Mouse (Mus musculus) liver, embryonic 13.5 days (tissue): Measurements from ENCODE around the gene Nsg1. TPM values are rescaled to one million over a fixed set of nuclear protein-coding genes. Genes with fewer than 3 reads are reported as not detected.

ENCODE experiments used
- ATAC-seq: fragments of 200-750 bp; cut with Nextera tagmentation; 2 replicates; pipeline ENCODE4 v1.8.0; 2017; ENCODE audit warnings: low read depth, mild to moderate bottlenecking, moderate number of reproducible peaks, moderate library complexity
- DNase-seq: peaks from one replicate; pipeline ENCODE4 v3.0.0; 2022
- H3K27ac ChIP-seq: fragments of 300-500 bp; sonication (generic); 2 replicates; pipeline ENCODE4 v1.5.1; 2015; ENCODE audit warnings: moderate library complexity, mild to moderate bottlenecking, inconsistent platforms
- H3K27me3 ChIP-seq: fragments of 300-500 bp; sonication (generic); 2 replicates; pipeline ENCODE4 v1.6.1; 2015; ENCODE audit warnings: mild to moderate bottlenecking, inconsistent platforms
- H3K36me3 ChIP-seq: fragments of 300-500 bp; sonication (generic); 2 replicates; pipeline ENCODE4 v1.6.1; 2015; ENCODE audit warnings: mild to moderate bottlenecking, inconsistent platforms
- H3K4me1 ChIP-seq: fragments of 300-500 bp; sonication (generic); replicated peaks from 2 replicates; pipeline ENCODE4 v1.6.1; 2015; ENCODE audit warnings: inconsistent platforms
- H3K4me2 ChIP-seq: fragments of 300-500 bp; sonication (generic); 2 replicates; pipeline ENCODE4 v1.6.1; 2015; ENCODE audit warnings: inconsistent platforms, mild to moderate bottlenecking, moderate library complexity
- H3K4me3 ChIP-seq: fragments of 300-500 bp; sonication (generic); replicated peaks from 2 replicates; pipeline ENCODE4 v1.5.1; 2015; ENCODE audit warnings: mild to moderate bottlenecking, inconsistent platforms
- H3K9ac ChIP-seq: fragments of 300-500 bp; sonication (generic); 2 replicates; pipeline ENCODE4 v1.6.1; 2015; ENCODE audit warnings: mild to moderate bottlenecking, inconsistent platforms
- H3K9me3 ChIP-seq: fragments of 300-500 bp; sonication (generic); replicated peaks from 2 replicates; pipeline ENCODE4 v1.6.1; 2016; ENCODE audit warnings: inconsistent platforms
- WGBS: fragments of 180-500 bp; shearing (Covaris S2); methylation state at CpG from one replicate; pipeline ENCODE4 v1.1.7; 2015; ENCODE audit not compliant: insufficient replicate concordance; 5-methylcytosine and 5-hydroxymethylcytosine counted together
- polyA plus RNA-seq: library from polyadenylated mRNA; unstranded; fragments of >200 nt; fragmentation: Nextera tagmentation; extraction: Ambion mirVana; gene quantifications from 2 replicates; pipeline ENCODE4 v1.2.1, GENCODE M21; 2015

Nsg1 gene
- polyA plus RNA-seq, 1 experiment from 2014 or later: 4.6 TPM

DNA sequence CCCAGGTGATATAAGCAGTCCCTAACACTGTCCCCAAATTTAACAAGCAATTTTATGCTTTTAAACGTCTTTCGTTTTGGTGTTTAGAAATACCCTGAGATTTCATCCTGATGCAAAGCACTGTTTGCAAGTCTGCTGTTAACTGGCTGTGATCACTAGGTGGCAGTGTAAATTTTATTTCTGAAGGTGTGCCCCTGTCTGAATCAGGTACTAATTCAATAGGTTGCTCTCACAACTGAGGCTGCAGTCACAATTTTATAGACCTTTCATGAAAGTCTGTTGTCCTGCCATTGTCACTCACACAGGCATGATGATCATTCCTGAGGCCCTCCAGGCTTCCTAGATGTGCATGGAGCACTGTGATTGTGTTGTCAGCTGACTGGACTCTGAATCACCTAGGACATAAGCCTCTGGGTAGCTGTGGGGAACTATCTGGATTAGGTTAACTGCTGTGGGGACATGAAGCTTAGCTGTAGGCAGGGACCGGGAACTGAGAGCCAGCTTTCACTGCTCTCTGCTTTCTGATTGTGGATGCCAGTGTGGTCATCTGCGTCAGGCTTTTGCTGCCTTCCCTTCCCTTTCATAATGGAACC, 62.1 kb downstream of the Nsg1 start:
- no peak overlapping the region for H3K27ac ChIP-seq
- no peaks in the 10 kb centered on the region for H3K36me3 ChIP-seq
- ATAC-seq: no peak
- no peaks in the 10 kb centered on the region for H3K27me3 ChIP-seq
- no peaks in the 10 kb centered on the region for H3K4me1 ChIP-seq
- no peak overlapping the region for H3K9ac ChIP-seq
- no peak for DNase-seq
- H3K9me3 ChIP-seq: no peaks in the 10 kb centered on the region
- H3K4me3 ChIP-seq: no peak overlapping the region
- H3K4me2 ChIP-seq: no peak overlapping the region
- WGBS: 59% methylated on average over 4 of the region's 4 CpGs

DNA sequence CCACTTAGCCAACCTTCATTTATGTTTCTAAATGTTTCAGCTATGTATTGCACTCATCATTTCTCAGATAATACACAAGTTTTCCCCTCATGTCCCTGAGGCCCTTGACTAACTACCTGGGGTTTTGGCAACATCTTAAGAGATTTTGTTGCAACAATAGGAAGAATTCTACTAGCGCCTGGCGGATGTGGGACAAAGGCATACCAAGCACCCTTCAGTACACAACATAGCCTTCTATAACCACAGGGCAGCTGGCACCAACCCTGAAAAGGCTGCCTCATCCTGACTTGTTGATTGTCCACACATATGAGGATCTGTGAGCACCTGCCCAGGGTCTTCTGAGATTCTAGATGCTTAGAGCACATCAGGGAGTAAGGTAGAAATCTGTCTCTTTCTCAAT, 65.4 kb downstream of the Nsg1 start:
- WGBS: 75% methylated on average over 2 of the region's 2 CpGs
- Histone ChIP-seq H3K27ac (no peak overlapping the region), H3K4me3 (no peak overlapping the region), H3K4me2 (no peak overlapping the region), H3K36me3 (no peaks in the 10 kb centered on the region), H3K9ac (no peak overlapping the region), H3K27me3 (no peaks in the 10 kb centered on the region), H3K4me1 (no peaks in the 10 kb centered on the region), H3K9me3 (no peaks in the 10 kb centered on the region)
- DNase-seq: no peak
- no peak for ATAC-seq

DNA sequence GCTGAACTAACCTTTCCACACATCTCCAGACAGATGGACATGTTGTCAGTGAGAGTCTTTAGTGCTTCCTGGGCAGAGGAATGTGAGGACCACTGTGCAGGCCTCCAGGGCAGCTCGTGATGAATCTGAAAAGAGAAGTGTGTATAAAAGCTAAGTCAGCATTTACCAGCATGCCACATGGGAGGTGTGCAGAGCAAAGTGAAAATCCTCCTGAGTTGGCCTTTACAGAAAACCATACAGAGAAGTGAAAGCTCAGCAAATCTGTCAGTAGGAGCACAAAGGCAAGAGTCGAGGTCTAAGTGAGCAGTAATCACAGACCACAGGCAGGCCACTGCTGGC, 67.8 kb downstream of the Nsg1 start:
- H3K27ac ChIP-seq: no peak overlapping the region
- no peak overlapping the region for H3K9ac ChIP-seq
- H3K4me1 ChIP-seq: no peaks in the 10 kb centered on the region
- no peak overlapping the region for H3K4me2 ChIP-seq
- no peaks in the 10 kb centered on the region for H3K27me3 ChIP-seq
- no peaks in the 10 kb centered on the region for H3K36me3 ChIP-seq
- H3K9me3 ChIP-seq: no peaks in the 10 kb centered on the region
- DNase-seq: no peak
- H3K4me3 ChIP-seq: no peak overlapping the region
- no peak for ATAC-seq
- WGBS: 25% methylated on average over 2 of the region's 2 CpGs

GRCm38 (mm10) chr5:38091046-38091965, 68.4 kb downstream of the Nsg1 start:
- H3K27ac ChIP-seq: no peak overlapping the region
- WGBS: 51% methylated on average over 8 of the region's 8 CpGs
- no peak overlapping the region for H3K4me3 ChIP-seq
- no peaks in the 10 kb centered on the region for H3K4me1 ChIP-seq
- H3K27me3 ChIP-seq: no peaks in the 10 kb centered on the region
- DNase-seq: no peak
- H3K4me2 ChIP-seq: no peak overlapping the region
- no peak overlapping the region for H3K9ac ChIP-seq
- H3K9me3 ChIP-seq: no peaks in the 10 kb centered on the region
- ATAC-seq: no peak
- H3K36me3 ChIP-seq: no peaks in the 10 kb centered on the region

DNA sequence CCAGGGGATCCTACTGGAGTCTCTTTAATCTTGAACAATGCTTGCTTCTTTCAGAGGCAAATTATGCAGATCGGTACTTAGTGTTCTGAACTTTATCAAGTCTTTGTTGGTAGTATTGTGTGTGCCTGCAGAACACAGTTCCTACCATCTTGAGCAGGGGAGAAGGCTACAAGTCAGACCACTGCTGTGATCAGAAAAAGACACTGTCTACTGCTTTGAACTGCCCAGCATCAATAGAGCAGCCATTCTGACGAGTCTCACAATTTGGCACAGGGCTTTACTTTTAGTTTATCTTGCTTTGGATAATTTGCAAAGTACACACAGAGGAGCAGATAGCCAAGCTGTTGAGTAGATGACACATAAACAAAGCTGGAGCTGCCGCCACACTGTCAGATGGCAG, 69.1 kb downstream of the Nsg1 start:
- Histone ChIP-seq H3K4me1 (no peaks in the 10 kb centered on the region), H3K9me3 (no peaks in the 10 kb centered on the region), H3K27ac (no peak overlapping the region), H3K4me3 (no peak overlapping the region), H3K9ac (no peak overlapping the region), H3K4me2 (no peak overlapping the region), H3K27me3 (no peaks in the 10 kb centered on the region), H3K36me3 (no peaks in the 10 kb centered on the region)
- ATAC-seq: no peak
- no peak for DNase-seq
- WGBS: 75% methylated on average over 3 of the region's 3 CpGs

GRCm38 (mm10) chr5:38090111-38090510, 69.6 kb downstream of the Nsg1 start:
- Histone ChIP-seq H3K27ac (no peak overlapping the region), H3K9me3 (no peaks in the 10 kb centered on the region), H3K36me3 (no peaks in the 10 kb centered on the region), H3K9ac (no peak overlapping the region), H3K4me3 (no peak overlapping the region), H3K4me2 (no peak overlapping the region), H3K4me1 (no peaks in the 10 kb centered on the region), H3K27me3 (no peaks in the 10 kb centered on the region)
- WGBS: 73% methylated on average over 3 of the region's 3 CpGs
- no peak for DNase-seq
- ATAC-seq: no peak

Other genes starting within 250 kb of the Nsg1 start
- 15.7 and 19.2 TPM in 2 replicates for gene Stx18, start 121.2 kb downstream of the Nsg1 start, polyA plus RNA-seq
- gene Zbtb49, start 60.5 kb upstream of the Nsg1 start, polyA plus RNA-seq: 3.3 and 3.8 TPM in 2 replicates
- gene Lyar, start 60.6 kb upstream of the Nsg1 start, polyA plus RNA-seq: 126 and 153 TPM in 2 replicates
- 51.3 and 54.2 TPM in 2 replicates for gene Tmem128, start 100.3 kb upstream of the Nsg1 start, polyA plus RNA-seq
- gene Otop1, start 116.1 kb upstream of the Nsg1 start, polyA plus RNA-seq: 0.05 TPM in 1 of 2 replicates, not detected in the other
- gene Drd5, start 159.5 kb upstream of the Nsg1 start, polyA plus RNA-seq: not detected in 2 replicates